Mouse (Mus musculus) CH12.LX (cell line): Measurements from ENCODE around the gene Gm21969. TPM values are rescaled to one million over a fixed set of nuclear protein-coding genes. Genes with fewer than 3 reads are reported as not detected.

Source experiments
- DNase-seq: peaks from one replicate; pipeline ENCODE4 v3.0.0-alpha.2; 2013; ENCODE audit errors: extremely low read depth
- H3K27ac ChIP-seq: 2 replicates; pipeline ENCODE4 v1.5.1; 2012; ENCODE audit warnings: low read depth, mild to moderate bottlenecking, control low read depth, moderate library complexity; ENCODE audit not compliant: insufficient read depth
- H3K27me3 ChIP-seq: replicated peaks from 2 replicates; pipeline ENCODE3; 2012; ENCODE audit warnings: inconsistent platforms
- H3K36me3 ChIP-seq, 2 experiments: replicated peaks in 1 of 2; 2 replicates each; pipeline versions ENCODE3 to v1.6.1; 2012; ENCODE audit warnings: inconsistent platforms in 1 of 2, low read length in 1 of 2, mild to moderate bottlenecking in 1 of 2, mixed read lengths in 1 of 2, moderate library complexity in 1 of 2; ENCODE audit not compliant: control insufficient read depth in 1 of 2, insufficient read depth in 1 of 2
- H3K4me1 ChIP-seq, 2 experiments: 2 replicates each; pipeline ENCODE4 v1.6.1; 2012; ENCODE audit warnings: inconsistent platforms in 1 of 2, moderate library complexity in 1 of 2; ENCODE audit not compliant: insufficient read depth in 2 of 2, control insufficient read depth in 1 of 2
- H3K4me2 ChIP-seq: 2 replicates; pipeline ENCODE4 v1.6.1; 2012; ENCODE audit warnings: low read depth, mild to moderate bottlenecking, control low read depth; ENCODE audit not compliant: poor library complexity, insufficient read depth, severe bottlenecking
- H3K4me3 ChIP-seq, 3 experiments: fragments of 150-350 bp in 1 of 3; sonication (generic) in 1 of 3; replicated peaks in 1 of 3; 2 replicates each; pipeline versions ENCODE3 to v1.5.1; 2011 to 2012; ENCODE audit warnings: low read depth in 2 of 3, low read length in 2 of 3, mild to moderate bottlenecking in 2 of 3, moderate library complexity in 2 of 3, control low read depth in 1 of 3, improper control_type of control experiment in 1 of 3, inconsistent platforms in 1 of 3, mixed read lengths in 1 of 3; ENCODE audit not compliant: poor library complexity in 1 of 3
- H3K79me2 ChIP-seq: replicated peaks from 2 replicates; pipeline ENCODE4 v1.6.1; 2012; ENCODE audit warnings: mild to moderate bottlenecking, moderate library complexity; ENCODE audit not compliant: control insufficient read depth, poor library complexity, insufficient read depth, severe bottlenecking; ENCODE audit errors: extremely low read depth
- H3K9ac ChIP-seq: 2 replicates; pipeline ENCODE4 v1.6.1; 2012; ENCODE audit warnings: low read depth, mild to moderate bottlenecking, control low read depth, moderate library complexity; ENCODE audit not compliant: insufficient read depth
- H3K9me3 ChIP-seq: replicated peaks from 2 replicates; pipeline ENCODE3; 2012; ENCODE audit warnings: low read length, inconsistent platforms, mixed read lengths
- BHLHE40 ChIP-seq: IDR thresholded peaks from 2 replicates; pipeline ENCODE4 v1.6.1; 2011; ENCODE audit warnings: mild to moderate bottlenecking, low read depth, low read length, improper control_type of control experiment
- CHD2 ChIP-seq: IDR thresholded peaks from 2 replicates; pipeline ENCODE4 v1.6.1; 2011; ENCODE audit warnings: low read length, improper control_type of control experiment
- CTCF ChIP-seq, 2 experiments: IDR thresholded peaks in 1 of 2; conservative IDR thresholded peaks in 1 of 2; 2 replicates each; pipeline ENCODE4 v1.5.1; 2011 to 2012; ENCODE audit warnings: low read depth in 2 of 2, low read length in 2 of 2, improper control_type of control experiment in 1 of 2, inconsistent platforms in 1 of 2, mild to moderate bottlenecking in 1 of 2, moderate library complexity in 1 of 2
- E2F4 ChIP-seq: IDR thresholded peaks from 2 replicates; pipeline ENCODE4 v1.6.1; 2011; ENCODE audit warnings: low read depth, low read length, improper control_type of control experiment; ENCODE audit not compliant: insufficient replicate concordance
- ELF1 ChIP-seq: IDR thresholded peaks from 2 replicates; pipeline ENCODE4 v1.6.1; 2014; ENCODE audit warnings: low read depth, mild to moderate bottlenecking, inconsistent platforms, low read length, improper control_type of control experiment
- EP300 ChIP-seq: IDR thresholded peaks from 2 replicates; pipeline ENCODE4 v1.6.1; 2011; ENCODE audit warnings: low read length, improper control_type of control experiment
- ETS1 ChIP-seq: conservative IDR thresholded peaks from 2 replicates; pipeline ENCODE4 v1.6.1; 2012; ENCODE audit warnings: low read depth, mild to moderate bottlenecking, inconsistent platforms, low read length, improper control_type of control experiment, moderate library complexity
- IRF4 ChIP-seq: IDR thresholded peaks from 2 replicates; pipeline ENCODE4 v1.6.1; 2014; ENCODE audit warnings: low read depth, mild to moderate bottlenecking, inconsistent platforms, low read length, improper control_type of control experiment
- KAT2A ChIP-seq: IDR thresholded peaks from 2 replicates; pipeline ENCODE4 v1.6.1; 2012; ENCODE audit warnings: low read length, improper control_type of control experiment, inconsistent platforms; ENCODE audit not compliant: insufficient replicate concordance
- MAZ ChIP-seq: IDR thresholded peaks from 2 replicates; pipeline ENCODE4 v1.6.1; 2012; ENCODE audit warnings: low read depth, mild to moderate bottlenecking, inconsistent platforms, low read length, improper control_type of control experiment, moderate library complexity
- MEF2A ChIP-seq: IDR thresholded peaks from 2 replicates; pipeline ENCODE4 v1.6.1; 2014; ENCODE audit warnings: low read depth, mild to moderate bottlenecking, inconsistent platforms, low read length, improper control_type of control experiment, borderline replicate concordance
- MXI1 ChIP-seq: IDR thresholded peaks from 2 replicates; pipeline ENCODE4 v1.6.1; 2011; ENCODE audit warnings: mild to moderate bottlenecking, low read depth, low read length, improper control_type of control experiment
- MYC ChIP-seq: IDR thresholded peaks from 2 replicates; pipeline ENCODE4 v1.6.1; 2011; ENCODE audit warnings: low read depth, mild to moderate bottlenecking, improper control_type of control experiment, low read length
- NRF1 ChIP-seq: IDR thresholded peaks from 2 replicates; pipeline ENCODE4 v1.6.1; 2014; ENCODE audit warnings: low read depth, mild to moderate bottlenecking, inconsistent platforms, low read length, improper control_type of control experiment, moderate library complexity
- PAX5 ChIP-seq: IDR thresholded peaks from 2 replicates; pipeline ENCODE4 v1.6.1; 2012; ENCODE audit warnings: low read length, inconsistent platforms, mixed read lengths
- POLR2AphosphoS2 ChIP-seq: IDR thresholded peaks from 2 replicates; pipeline ENCODE4 v1.6.1; 2011; ENCODE audit warnings: low read depth, low read length, improper control_type of control experiment
- RCOR1 ChIP-seq: conservative IDR thresholded peaks from 2 replicates; pipeline ENCODE4 v1.6.1; 2012; ENCODE audit warnings: low read depth, mild to moderate bottlenecking, inconsistent platforms, low read length, improper control_type of control experiment
- SIN3A ChIP-seq: IDR thresholded peaks from 2 replicates; pipeline ENCODE4 v1.6.1; 2012; ENCODE audit warnings: low read length, improper control_type of control experiment, inconsistent platforms
- SMC3 ChIP-seq: IDR thresholded peaks from 2 replicates; pipeline ENCODE4 v1.6.1; 2011; ENCODE audit warnings: low read depth, low read length, improper control_type of control experiment
- TBP ChIP-seq: conservative IDR thresholded peaks from 2 replicates; pipeline ENCODE4 v1.6.1; 2011; ENCODE audit warnings: low read depth, low read length, improper control_type of control experiment
- TCF12 ChIP-seq: IDR thresholded peaks from 2 replicates; pipeline ENCODE4 v1.6.1; 2014; ENCODE audit warnings: low read depth, mild to moderate bottlenecking, inconsistent platforms, low read length, improper control_type of control experiment
- UBTF ChIP-seq: IDR thresholded peaks from 2 replicates; pipeline ENCODE4 v1.6.1; 2012; ENCODE audit warnings: low read depth, mild to moderate bottlenecking, inconsistent platforms, low read length, improper control_type of control experiment, moderate library complexity
- USF1 ChIP-seq: IDR thresholded peaks from 2 replicates; pipeline ENCODE4 v1.6.1; 2014; ENCODE audit warnings: low read depth, mild to moderate bottlenecking, inconsistent platforms, low read length, improper control_type of control experiment
- ZC3H11A ChIP-seq: IDR thresholded peaks from 2 replicates; pipeline ENCODE4 v1.6.1; 2012; ENCODE audit warnings: low read depth, mild to moderate bottlenecking, inconsistent platforms, low read length, improper control_type of control experiment
- ZMIZ1 ChIP-seq: IDR thresholded peaks from 2 replicates; pipeline ENCODE4 v1.6.1; 2012; ENCODE audit warnings: low read depth, mild to moderate bottlenecking, inconsistent platforms, low read length, improper control_type of control experiment
- ZNF384 ChIP-seq: IDR thresholded peaks from 2 replicates; pipeline ENCODE4 v1.6.1; 2012; ENCODE audit warnings: low read depth, low read length, improper control_type of control experiment, inconsistent platforms
- dilution Hi-C: fragments of 300-500 bp; cut with MboI; formaldehyde crosslinking; loops from 2 replicates; pipeline ENCODE4 v1.14.3; 2020; ENCODE audit warnings: low sequenced_read_pairs; ENCODE audit not compliant: extremely low pct_unique_long_range_greater_than_20kb, extremely low pct_ligation_motif_present
- in situ Hi-C: fragments of 300-500 bp; cut with MboI; formaldehyde crosslinking; loops from 3 replicates; pipeline ENCODE4 v1.14.3; 2019; ENCODE audit warnings: low sequenced_read_pairs, low pct_ligation_motif_present, low pct_unique_long_range_greater_than_20kb, mixed read lengths
- polyA plus RNA-seq: library from polyadenylated mRNA; unstranded; fragments of >175 nt; gene quantifications from 2 replicates; pipeline ENCODE4 v1.2.1, GENCODE M21; 2012; ENCODE audit warnings: low read depth; ENCODE audit not compliant: insufficient read length
- total RNA-seq, 2 experiments: library from RNA; depleted of rRNA; stranded (reverse); fragments of 300-350 nt in 1 of 2; fragments of >200 nt in 1 of 2; gene quantifications; 2 replicates each; pipeline ENCODE4 v1.2.3; 2012 to 2014

Gene Gm21969
- total and polyA plus RNA-seq, 3 experiments, result not detected

DNA sequence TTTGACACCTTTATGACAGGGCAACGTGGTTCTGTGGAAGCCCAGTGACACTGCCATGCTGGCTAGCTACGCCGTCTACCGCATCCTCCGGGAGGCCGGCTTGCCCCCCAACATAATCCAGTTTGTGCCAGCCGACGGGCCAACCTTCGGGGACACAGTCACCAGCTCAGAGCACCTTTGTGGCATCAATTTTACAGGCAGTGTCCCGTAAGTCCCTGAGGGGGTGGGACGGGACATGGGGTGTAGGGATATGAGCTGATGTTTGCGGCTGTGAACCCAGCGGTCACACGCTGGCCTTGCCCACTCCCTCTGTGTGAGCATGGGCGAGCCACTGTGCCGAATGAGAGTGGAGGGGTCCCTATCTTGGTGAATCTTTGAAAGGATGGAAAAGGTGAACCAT is 35.4 kb downstream of the Gm21969 start:
- no peaks in the 10 kb centered on the region for H3K9me3 ChIP-seq
- H3K9ac ChIP-seq, result no peak overlapping the region
- peaks cover 20 to 39% of the 10 kb centered on the region in 2 experiments for H3K36me3 ChIP-seq
- no peaks in the 10 kb centered on the region for H3K27me3 ChIP-seq
- TF ChIP-seq ZC3H11A (no peak), EP300 (no peak), IRF4 (no peak)
- dilution Hi-C loops (no loop called here), in situ Hi-C loops (no loop called here)
- H3K4me3 ChIP-seq, result no peak overlapping the region
- no peak overlapping the region for H3K27ac ChIP-seq
- no peak for DNase-seq
- H3K79me2 ChIP-seq, result no peaks in the 10 kb centered on the region
- no peak overlapping the region for H3K4me2 ChIP-seq
- H3K4me1 ChIP-seq, result peaks cover 20 to 27% of the 10 kb centered on the region in 2 experiments

DNA sequence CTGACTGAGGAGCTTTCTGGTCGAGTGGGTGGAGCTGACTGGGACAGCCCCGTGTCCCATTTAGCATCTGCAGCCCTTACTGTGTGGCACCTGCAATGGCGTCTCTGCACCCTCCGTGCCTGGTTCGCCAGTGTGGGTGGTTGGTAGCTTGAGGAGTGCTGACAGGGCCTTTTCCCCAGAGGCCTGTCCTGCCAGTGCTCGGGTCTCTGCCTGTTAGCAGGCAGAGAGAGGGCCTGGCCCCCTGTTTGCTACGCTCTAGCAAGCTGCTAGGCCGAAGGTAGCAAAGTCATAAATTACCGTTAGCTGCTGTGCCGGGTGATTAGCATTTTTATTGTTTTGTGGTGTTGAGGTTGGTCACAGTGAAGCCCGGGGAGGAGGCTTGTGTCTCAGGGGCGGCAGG is 36.8 kb downstream of the Gm21969 start:
- peak; percentile 70 for DNase-seq
- TF ChIP-seq MEF2A, result 0 out of 2 replicates have a peak, but pooled peaks have one; percentile 20
- TF ChIP-seq MXI1, result peak; percentile 54; the same call in 1 of the 2 replicates
- TF ChIP-seq BHLHE40, result peak; percentile 72
- TF ChIP-seq ELF1, result 0 out of 2 replicates have a peak, but pooled peaks have one; percentile 1
- TF ChIP-seq NRF1, result no peak
- no peak for TF ChIP-seq MYC
- peak; percentile 55; the same call in 1 of the 2 replicates for TF ChIP-seq TCF12
- peak; percentile 46 for TF ChIP-seq ETS1
- peak; percentile 67; the same call in 1 of the 2 replicates for TF ChIP-seq UBTF
- TF ChIP-seq EP300, result peak; percentile 8; the same call in 1 of the 2 replicates
- TF ChIP-seq, all 38 proteins: peak for 8
- in situ Hi-C loops, result no loop called here
- dilution Hi-C loops, result no loop called here
- H3K27me3 ChIP-seq, result no peaks in the 10 kb centered on the region
- peak overlapping the region; percentile 26 for H3K4me2 ChIP-seq
- H3K4me1 ChIP-seq, result peaks cover 20 to 27% of the 10 kb centered on the region in 2 experiments
- no peak overlapping the region for H3K4me3 ChIP-seq
- no peaks in the 10 kb centered on the region for H3K79me2 ChIP-seq
- H3K27ac ChIP-seq, result peak overlapping the region; percentile 10
- peaks cover 31 to 49% of the 10 kb centered on the region in 2 experiments for H3K36me3 ChIP-seq
- H3K9me3 ChIP-seq, result no peaks in the 10 kb centered on the region
- no peak overlapping the region for H3K9ac ChIP-seq

DNA sequence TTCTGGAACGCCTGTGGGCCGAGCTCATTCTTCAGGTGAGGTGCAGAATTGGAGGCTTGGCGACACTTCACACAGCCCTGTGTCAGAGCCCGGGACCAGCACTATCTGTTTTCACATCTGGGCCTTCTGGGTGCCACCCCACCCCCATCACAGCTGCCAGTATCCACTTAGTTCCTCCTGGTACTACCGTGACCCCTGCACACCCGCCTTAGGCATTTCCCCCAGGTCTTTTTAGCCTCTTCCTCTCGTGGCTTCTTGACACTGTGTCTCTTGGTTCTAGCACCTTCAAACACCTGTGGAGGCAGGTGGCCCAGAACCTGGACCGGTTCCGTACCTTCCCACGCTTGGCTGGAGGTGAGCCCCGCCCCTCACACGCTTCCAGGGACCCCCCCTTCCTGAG is 37.3 kb downstream of the Gm21969 start:
- in situ Hi-C loops (no loop called here), dilution Hi-C loops (no loop called here)
- no peaks in the 10 kb centered on the region for H3K27me3 ChIP-seq
- H3K79me2 ChIP-seq, result no peaks in the 10 kb centered on the region
- no peak overlapping the region for H3K4me3 ChIP-seq
- no peaks in the 10 kb centered on the region for H3K9me3 ChIP-seq
- H3K4me1 ChIP-seq, result peaks cover 20 to 27% of the 10 kb centered on the region in 2 experiments
- H3K4me2 ChIP-seq, result peak overlapping the region; percentile 26
- H3K27ac ChIP-seq, result peak overlapping the region; percentile 10
- peak; percentile 58 for DNase-seq
- H3K9ac ChIP-seq, result no peak overlapping the region
- peaks cover 31 to 49% of the 10 kb centered on the region in 2 experiments for H3K36me3 ChIP-seq
- TF ChIP-seq POLR2AphosphoS2, result no peak
- TF ChIP-seq TBP, result no peak
- TF ChIP-seq MYC, result no peak
- TF ChIP-seq MAZ, result no peak
- TF ChIP-seq BHLHE40, result peak; percentile 40; the same call in 1 of the 2 replicates
- no peak for TF ChIP-seq ZNF384
- no peak for TF ChIP-seq SIN3A
- TF ChIP-seq CHD2, result peak; percentile 13; the same call in 1 of the 2 replicates
- no peak for TF ChIP-seq KAT2A
- no peak for TF ChIP-seq E2F4
- TF ChIP-seq TCF12, result peak; percentile 72
- TF ChIP-seq PAX5, result no peak
- no peak for TF ChIP-seq ZMIZ1
- no peak for TF ChIP-seq ZC3H11A
- TF ChIP-seq CTCF (conservative IDR thresholded peaks at IDR 0.05 in 1 of 2, IDR thresholded peaks at IDR 0.05 in 1 of 2; ENCODE audit: low read depth in 2 of 2, low read length in 2 of 2), result no peak
- no peak for TF ChIP-seq MXI1
- no peak for TF ChIP-seq RCOR1
- TF ChIP-seq SMC3, result no peak
- TF ChIP-seq USF1, result no peak
